Mouse (Mus musculus): ENCODE measurements around the gene Elmo1. TPM values are rescaled to one million over a fixed set of nuclear protein-coding genes. Genes with fewer than 3 reads are reported as not detected.
A peak's percentile ranks its signal among the peaks of the same experiment; 100 is the strongest.

Elmo1 gene
- 12.2 and 12.9 TPM in 2 replicates for polyA plus RNA-seq (2014; fragmentation: Nextera tagmentation; extraction: Ambion mirVana)

GRCm38 (mm10) chr13:20090133-20090710 lies at the start of gene Elmo1:
Gene Elmo1, plus strand, starts transcription at chr13:20090596.
- ATAC-seq (ENCODE audit: insufficient number of reproducible peaks, insufficient read depth, low FRiP score, low read depth), result peak; percentile 55
- Histone ChIP-seq H3K4me3 (ENCODE audit: low read depth, low read length) (peak within 1 kb of the TSS; percentile 74), H3K9me3 (ENCODE audit: control insufficient read depth, low read depth, low read length) (no peaks in the 10 kb centered on the region), H3K36me3 (ENCODE audit: control insufficient read depth, insufficient read depth, low read length) (no peaks in the 10 kb centered on the region), H3K4me1 (ENCODE audit: control insufficient read depth, insufficient read depth, low read length) (0 out of 2 replicates have a peak, but pooled peaks cover 3% of the 10 kb centered on the region), H3K9ac (replicated peaks; ENCODE audit: low read depth, low read length) (peak within 1 kb of the TSS; percentile 71), H3K27ac (ENCODE audit: low read length) (peak within 1 kb of the TSS; percentile 48; the same call in 1 of the 2 replicates), H3K27me3 (ENCODE audit: control insufficient read depth, insufficient read depth, low read length) (0 out of 2 replicates have a peak, but pooled peaks cover 5% of the 10 kb centered on the region), H3K4me2 (replicated peaks; ENCODE audit: low read depth, low read length) (peak within 1 kb of the TSS; percentile 91)
- 0% methylated on average over 48 of the region's 49 CpGs for WGBS

GRCm38 (mm10) chr13:20041169-20041830 lies 49.1 kb upstream of the Elmo1 start:
- Histone ChIP-seq H3K27ac (ENCODE audit: low read length) (no peak overlapping the region), H3K4me2 (replicated peaks; ENCODE audit: low read depth, low read length) (no peak overlapping the region), H3K4me3 (ENCODE audit: low read depth, low read length) (no peak overlapping the region), H3K4me1 (ENCODE audit: control insufficient read depth, insufficient read depth, low read length) (no peaks in the 10 kb centered on the region; the same call in 1 of the 2 replicates), H3K27me3 (ENCODE audit: control insufficient read depth, insufficient read depth, low read length) (no peaks in the 10 kb centered on the region), H3K9me3 (ENCODE audit: control insufficient read depth, low read depth, low read length) (no peaks in the 10 kb centered on the region), H3K9ac (replicated peaks; ENCODE audit: low read depth, low read length) (no peak overlapping the region), H3K36me3 (ENCODE audit: control insufficient read depth, insufficient read depth, low read length) (no peaks in the 10 kb centered on the region)
- WGBS, result 42% methylated on average over 2 of the region's 2 CpGs
- ATAC-seq (ENCODE audit: insufficient number of reproducible peaks, insufficient read depth, low FRiP score, low read depth), result no peak

GRCm38 (mm10) chr13:20042856-20043255 lies 47.5 kb upstream of the Elmo1 start:
- Histone ChIP-seq H3K4me1 (ENCODE audit: control insufficient read depth, insufficient read depth, low read length) (no peaks in the 10 kb centered on the region; the same call in 1 of the 2 replicates), H3K27me3 (ENCODE audit: control insufficient read depth, insufficient read depth, low read length) (no peaks in the 10 kb centered on the region), H3K9me3 (ENCODE audit: control insufficient read depth, low read depth, low read length) (no peaks in the 10 kb centered on the region), H3K9ac (replicated peaks; ENCODE audit: low read depth, low read length) (no peak overlapping the region), H3K27ac (ENCODE audit: low read length) (no peak overlapping the region), H3K36me3 (ENCODE audit: control insufficient read depth, insufficient read depth, low read length) (no peaks in the 10 kb centered on the region), H3K4me3 (ENCODE audit: low read depth, low read length) (no peak overlapping the region), H3K4me2 (replicated peaks; ENCODE audit: low read depth, low read length) (no peak overlapping the region)
- no peak for ATAC-seq (ENCODE audit: insufficient number of reproducible peaks, insufficient read depth, low FRiP score, low read depth)
- whole genome bisulfite sequencing, result 79% methylated on average over 2 of the region's 2 CpGs

GRCm38 (mm10) chr13:20045350-20045749 lies 45.0 kb upstream of the Elmo1 start:
- no peaks in the 10 kb centered on the region for H3K36me3 ChIP-seq (ENCODE audit: control insufficient read depth, insufficient read depth, low read length)
- no peaks in the 10 kb centered on the region; the same call in 1 of the 2 replicates for H3K4me1 ChIP-seq (ENCODE audit: control insufficient read depth, insufficient read depth, low read length)
- no peak overlapping the region for H3K4me3 ChIP-seq (ENCODE audit: low read depth, low read length)
- H3K27me3 ChIP-seq (ENCODE audit: control insufficient read depth, insufficient read depth, low read length), result no peaks in the 10 kb centered on the region
- WGBS, result 73% methylated on average over 2 of the region's 2 CpGs
- H3K9ac ChIP-seq (replicated peaks; ENCODE audit: low read depth, low read length), result no peak overlapping the region
- no peaks in the 10 kb centered on the region for H3K9me3 ChIP-seq (ENCODE audit: control insufficient read depth, low read depth, low read length)
- ATAC-seq (ENCODE audit: insufficient number of reproducible peaks, insufficient read depth, low FRiP score, low read depth), result no peak
- H3K4me2 ChIP-seq (replicated peaks; ENCODE audit: low read depth, low read length), result no peak overlapping the region
- H3K27ac ChIP-seq (ENCODE audit: low read length), result no peak overlapping the region

- H3K4me2 ChIP-seq (replicated peaks; ENCODE audit: low read depth, low read length), result no peak overlapping the region
- no peaks in the 10 kb centered on the region for H3K9me3 ChIP-seq (ENCODE audit: control insufficient read depth, low read depth, low read length)
- no peak overlapping the region for H3K4me3 ChIP-seq (ENCODE audit: low read depth, low read length)
- no peak overlapping the region for H3K27ac ChIP-seq (ENCODE audit: low read length)
- H3K27me3 ChIP-seq (ENCODE audit: control insufficient read depth, insufficient read depth, low read length), result no peaks in the 10 kb centered on the region
- no peaks in the 10 kb centered on the region for H3K36me3 ChIP-seq (ENCODE audit: control insufficient read depth, insufficient read depth, low read length)
- ATAC-seq (ENCODE audit: insufficient number of reproducible peaks, insufficient read depth, low FRiP score, low read depth), result no peak
- H3K4me1 ChIP-seq (ENCODE audit: control insufficient read depth, insufficient read depth, low read length), result no peaks in the 10 kb centered on the region; the same call in 1 of the 2 replicates
- 44% methylated on average over 5 of the region's 5 CpGs for WGBS
- no peak overlapping the region for H3K9ac ChIP-seq (replicated peaks; ENCODE audit: low read depth, low read length)
Observed at GRCm38 (mm10) chr13:20045836-20046235, 44.6 kb upstream of the Elmo1 start.

- no peak overlapping the region for H3K9ac ChIP-seq (replicated peaks; ENCODE audit: low read depth, low read length)
- H3K9me3 ChIP-seq (ENCODE audit: control insufficient read depth, low read depth, low read length), result no peaks in the 10 kb centered on the region
- H3K36me3 ChIP-seq (ENCODE audit: control insufficient read depth, insufficient read depth, low read length), result no peaks in the 10 kb centered on the region
- no peak overlapping the region for H3K4me3 ChIP-seq (ENCODE audit: low read depth, low read length)
- H3K4me2 ChIP-seq (replicated peaks; ENCODE audit: low read depth, low read length), result no peak overlapping the region
- ATAC-seq (ENCODE audit: insufficient number of reproducible peaks, insufficient read depth, low FRiP score, low read depth), result no peak
- no peak overlapping the region for H3K27ac ChIP-seq (ENCODE audit: low read length)
- H3K4me1 ChIP-seq (ENCODE audit: control insufficient read depth, insufficient read depth, low read length), result no peaks in the 10 kb centered on the region
- WGBS, result 82% methylated on average over 4 of the region's 4 CpGs
- no peaks in the 10 kb centered on the region for H3K27me3 ChIP-seq (ENCODE audit: control insufficient read depth, insufficient read depth, low read length)
Observed at GRCm38 (mm10) chr13:20046406-20046805, 44.0 kb upstream of the Elmo1 start.

- H3K9ac ChIP-seq (replicated peaks; ENCODE audit: low read depth, low read length), result no peak overlapping the region
- no peak overlapping the region for H3K27ac ChIP-seq (ENCODE audit: low read length)
- no peaks in the 10 kb centered on the region for H3K27me3 ChIP-seq (ENCODE audit: control insufficient read depth, insufficient read depth, low read length)
- H3K4me1 ChIP-seq (ENCODE audit: control insufficient read depth, insufficient read depth, low read length), result no peaks in the 10 kb centered on the region
- H3K36me3 ChIP-seq (ENCODE audit: control insufficient read depth, insufficient read depth, low read length), result no peaks in the 10 kb centered on the region
- 66% methylated on average over 14 of the region's 14 CpGs for WGBS
- ATAC-seq (ENCODE audit: insufficient number of reproducible peaks, insufficient read depth, low FRiP score, low read depth), result no peak
- no peak overlapping the region for H3K4me3 ChIP-seq (ENCODE audit: low read depth, low read length)
- no peaks in the 10 kb centered on the region for H3K9me3 ChIP-seq (ENCODE audit: control insufficient read depth, low read depth, low read length)
- H3K4me2 ChIP-seq (replicated peaks; ENCODE audit: low read depth, low read length), result no peak overlapping the region
Observed at GRCm38 (mm10) chr13:20047926-20048836, 42.2 kb upstream of the Elmo1 start.

- Histone ChIP-seq H3K9ac (replicated peaks; ENCODE audit: low read depth, low read length) (no peak overlapping the region), H3K27me3 (ENCODE audit: control insufficient read depth, insufficient read depth, low read length) (no peaks in the 10 kb centered on the region), H3K27ac (ENCODE audit: low read length) (no peak overlapping the region), H3K4me2 (replicated peaks; ENCODE audit: low read depth, low read length) (no peak overlapping the region), H3K4me1 (ENCODE audit: control insufficient read depth, insufficient read depth, low read length) (no peaks in the 10 kb centered on the region), H3K36me3 (ENCODE audit: control insufficient read depth, insufficient read depth, low read length) (no peaks in the 10 kb centered on the region), H3K4me3 (ENCODE audit: low read depth, low read length) (no peak overlapping the region), H3K9me3 (ENCODE audit: control insufficient read depth, low read depth, low read length) (no peaks in the 10 kb centered on the region)
- ATAC-seq (ENCODE audit: insufficient number of reproducible peaks, insufficient read depth, low FRiP score, low read depth), result no peak
- 46% methylated on average over 2 of the region's 2 CpGs for WGBS
Observed at GRCm38 (mm10) chr13:20048837-20049160, 41.6 kb upstream of the Elmo1 start.

Measured in stomach, embryonic 14.5 days (tissue).